Mouse (Mus musculus): ENCODE data around the gene Spint2.

DNA sequence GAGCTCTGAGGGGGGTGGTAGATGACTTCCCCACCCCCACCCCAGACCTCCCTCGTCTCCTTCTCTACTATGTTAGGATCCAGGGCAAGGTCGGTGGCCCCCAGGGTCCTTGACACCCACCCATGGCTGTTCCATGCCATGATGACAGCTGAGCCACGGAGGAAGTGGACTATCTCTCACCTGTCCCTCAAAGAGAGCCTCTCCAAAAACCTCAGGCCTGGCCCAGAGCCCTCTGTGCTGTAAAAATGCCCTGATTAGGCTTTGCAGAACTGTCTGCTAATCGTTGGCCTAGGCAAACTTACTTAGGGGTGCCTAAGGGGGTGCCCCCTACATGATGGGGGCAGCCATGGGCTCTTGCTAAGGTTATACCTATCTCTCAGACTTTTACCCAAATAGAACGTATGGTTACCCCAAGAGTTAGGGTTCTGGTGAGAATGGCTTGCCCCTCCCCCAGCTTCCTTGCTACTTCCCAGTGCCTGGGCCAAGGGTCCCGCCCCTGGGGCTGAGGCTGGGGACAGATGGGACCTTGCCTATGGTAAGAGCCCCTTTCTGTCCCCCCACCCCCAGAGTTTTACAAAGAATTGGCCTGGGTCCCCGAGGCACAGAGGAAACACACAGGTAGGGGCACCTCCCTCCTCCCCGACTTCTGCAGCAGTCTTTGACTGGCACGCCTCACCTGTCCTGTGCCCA lies 32.0 kb upstream of the Spint2 start:
- TF ChIP-seq CTCF (IDR thresholded peaks at IDR 0.05; ENCODE audit: extremely low read depth, insufficient read depth, low read length) (no peak), POLR2A (IDR thresholded peaks at IDR 0.05; ENCODE audit: extremely low read depth, insufficient read depth, low read length) (no peak)

All from cortical plate, adult 2 months (tissue).